Mouse (Mus musculus) left cerebral cortex, postnatal 10 days (tissue): ENCODE data around the gene Slc35e2. TPM values are rescaled to one million over a fixed set of nuclear protein-coding genes. Genes with fewer than 3 reads are reported as not detected.
A peak's percentile ranks its signal among the peaks of the same experiment; 100 is the strongest.
"Not testable (repeated sequence)": the region's sequence is repeated elsewhere in the genome, so short reads cannot be mapped to it uniquely, and the experiment has no call there.

ENCODE experiments used
- DNase-seq, 2 experiments: peaks; one replicate each; pipeline ENCODE4 v3.0.0; 2021 to 2022; ENCODE audit warnings: low spot score in 2 of 2, mixed read lengths in 1 of 2; ENCODE audit errors: extremely low spot score in 1 of 2
- intact Hi-C: fragments of 180-260 bp; cut with DNase I; formaldehyde crosslinking; loops from one replicate; pipeline ENCODE4 v1.15.1; 2025
- total RNA-seq, 2 experiments: library from RNA; stranded (reverse); gene quantifications; 2 replicates each; pipeline ENCODE4 v1.2.3; 2021

The Slc35e2 gene
- 10 to 100 TPM; 44.1 to 45.2 TPM for total RNA-seq

- DNase-seq: peak; percentile 87 to 96
- intact Hi-C loops: no loop called here
Observed at GRCm38 (mm10) chr4:155601091-155601996, at the start of gene Slc35e2. Slc35e2 (plus strand) TSS chr4:155601416.

- DNase-seq: no peak
- intact Hi-C loops: no loop called here
Observed at GRCm38 (mm10) chr4:155552917-155553532, 48.2 kb upstream of the Slc35e2 start.

DNA sequence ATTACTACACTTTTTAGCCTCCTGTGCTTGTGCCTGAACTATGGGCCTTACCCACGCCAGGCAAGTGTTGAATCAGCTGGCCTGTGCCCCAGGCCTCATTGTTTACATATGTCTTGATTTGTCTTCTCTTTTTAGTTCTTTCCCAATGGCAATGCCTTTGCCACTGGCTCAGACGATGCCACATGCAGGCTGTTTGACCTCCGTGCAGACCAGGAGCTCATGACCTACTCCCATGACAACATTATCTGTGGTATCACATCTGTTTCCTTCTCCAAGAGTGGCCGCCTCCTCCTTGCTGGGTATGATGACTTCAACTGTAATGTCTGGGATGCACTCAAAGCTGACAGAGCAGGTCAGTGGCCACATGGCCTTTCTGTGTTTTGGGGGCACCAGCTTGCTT, 46.3 kb upstream of the Slc35e2 start:
- DNase-seq: no peak
- intact Hi-C loops: no loop called here

- intact Hi-C loops: no loop called here
Observed at GRCm38 (mm10) chr4:155555464-155555863, 45.8 kb upstream of the Slc35e2 start.

DNA sequence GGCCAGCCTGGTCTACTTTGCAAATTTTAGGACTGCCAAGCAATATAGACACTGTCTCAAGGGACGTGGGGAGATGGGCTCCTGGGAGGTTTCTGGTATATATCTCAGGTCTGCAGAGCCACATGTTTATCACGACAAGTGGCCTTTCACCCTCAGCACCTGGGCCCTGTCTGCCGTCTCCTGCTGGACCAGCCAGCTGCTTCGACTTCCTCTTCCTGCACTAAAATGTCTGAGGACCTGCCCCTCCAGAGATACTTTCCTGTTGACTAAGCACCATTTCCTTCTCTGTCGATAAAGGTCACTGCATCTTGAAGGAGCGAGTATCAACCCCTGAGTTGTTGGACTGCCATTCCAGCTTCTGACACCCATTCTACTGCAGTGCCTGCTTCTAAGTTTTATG, 41.8 kb upstream of the Slc35e2 start:
- peak in 1 of 2 experiments; percentile 33 for DNase-seq
- intact Hi-C loops: no loop called here

More at GRCm38 (mm10) chr4:155555464-155555863, 45.8 kb upstream of the Slc35e2 start:
- DNase-seq: no peak

GRCm38 (mm10) chr4:155560932-155561331, 40.3 kb upstream of the Slc35e2 start:
- intact Hi-C loops: no loop called here
- DNase-seq: no peak

DNA sequence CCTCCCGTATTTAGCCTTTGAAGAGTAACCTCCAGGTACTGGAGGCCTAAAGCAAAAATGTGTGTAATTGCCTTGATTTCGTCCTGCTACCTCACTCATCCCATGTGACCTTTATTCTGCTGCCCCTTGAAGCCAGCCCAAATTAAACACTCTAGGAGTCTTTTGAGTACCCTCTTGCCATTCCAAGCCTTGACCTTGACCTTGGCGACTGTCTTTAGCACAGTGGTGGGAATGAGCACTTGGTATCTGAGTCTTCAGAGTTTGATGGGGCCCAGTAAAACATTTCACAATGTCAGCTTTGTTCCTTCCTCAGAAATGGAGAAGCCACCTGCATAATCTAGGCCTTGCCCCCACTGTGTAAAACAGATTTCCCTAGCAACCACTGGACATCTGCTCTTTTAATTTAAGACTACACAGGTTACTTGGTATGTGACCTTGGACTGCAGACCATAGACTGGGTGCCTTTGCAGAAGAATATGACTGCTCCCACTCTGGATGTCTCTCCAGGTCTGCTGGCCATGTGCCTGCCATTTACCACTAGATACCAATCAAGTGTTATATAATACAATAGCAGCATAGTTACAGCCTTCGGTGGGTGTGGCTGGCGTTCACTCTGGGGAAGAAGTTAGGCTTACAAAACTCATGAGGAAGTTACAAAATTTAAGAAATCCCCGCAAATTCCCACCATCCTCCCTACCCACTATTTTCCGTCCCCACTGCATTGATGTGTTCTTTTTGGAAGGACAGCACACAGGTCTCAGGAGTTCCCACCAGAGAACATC, 39.4 kb upstream of the Slc35e2 start, which contains the start of gene Nadk:
Gene Nadk, plus strand, starts transcription at position 718 of the 782 bp plus-strand sequence.
- intact Hi-C loops: no loop called here
- DNase-seq: peak in 1 of 2 experiments; percentile 34

GRCm38 (mm10) chr4:155562725-155563399, 38.4 kb upstream of the Slc35e2 start:
- intact Hi-C loops: no loop called here

DNA sequence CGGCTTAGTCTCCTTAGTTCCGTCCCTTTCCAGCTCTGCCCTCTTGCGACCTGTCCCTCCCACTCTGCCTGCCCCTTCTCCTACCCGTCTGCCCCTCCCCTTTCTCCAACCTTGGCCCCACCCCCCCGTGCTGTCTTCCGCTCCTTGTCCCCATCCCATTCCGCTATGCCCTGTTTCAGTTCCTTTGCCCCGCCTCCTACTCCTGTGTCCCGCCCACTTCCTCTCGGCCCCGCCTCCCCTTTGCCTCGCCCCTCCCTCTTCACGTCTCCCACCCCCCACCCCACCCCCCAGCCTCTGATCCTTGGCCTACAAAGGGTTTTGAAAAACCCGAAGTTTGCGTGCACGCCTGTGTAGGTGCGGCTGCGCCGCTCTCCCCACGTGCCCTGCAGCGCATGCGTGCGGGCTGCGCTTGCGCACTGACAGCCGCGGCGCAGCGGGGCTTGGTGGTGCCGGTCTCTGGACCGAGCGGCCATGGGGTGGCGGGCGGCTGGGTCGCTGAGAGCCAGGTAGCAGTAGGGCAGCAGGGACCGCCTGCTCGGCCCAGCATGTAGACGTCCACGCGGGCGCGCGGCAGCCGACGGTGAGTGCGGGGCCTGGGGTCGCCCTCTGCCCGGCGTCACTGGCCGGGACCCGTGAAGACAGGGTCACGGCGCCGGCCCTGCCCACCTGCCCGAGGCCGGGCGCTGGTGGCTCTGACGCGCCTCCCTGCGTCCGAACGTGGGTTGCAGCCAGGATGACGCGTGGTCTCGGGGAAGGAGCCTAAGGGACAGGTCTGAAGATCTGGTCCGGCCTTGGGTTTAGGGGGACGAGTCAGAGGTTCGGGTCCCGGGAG, 37.6 kb upstream of the Slc35e2 start:
- DNase-seq: peak; percentile 94 to 95
- intact Hi-C loops: no loop called here

More at GRCm38 (mm10) chr4:155562725-155563399, 38.4 kb upstream of the Slc35e2 start:
- peak; percentile 62 to 80 for DNase-seq

- intact Hi-C loops: no loop called here
- no peak for DNase-seq
Observed at GRCm38 (mm10) chr4:155564315-155565069, 36.7 kb upstream of the Slc35e2 start.

- intact Hi-C loops: no loop called here
Observed at GRCm38 (mm10) chr4:155566555-155566954, 34.7 kb upstream of the Slc35e2 start.

GRCm38 (mm10) chr4:155568170-155568569, 33.0 kb upstream of the Slc35e2 start:
- DNase-seq: no peak
- intact Hi-C loops: loop anchor here (2.0 kb wide), 1 partner anchor 87 kb away; no protein-coding TSS in a partner anchor

More at GRCm38 (mm10) chr4:155566555-155566954, 34.7 kb upstream of the Slc35e2 start:
- no peak for DNase-seq

- no peak for DNase-seq
- intact Hi-C loops: loop anchor here (2.0 kb wide), 1 partner anchor 88 kb away; no protein-coding TSS in a partner anchor
Observed at GRCm38 (mm10) chr4:155568632-155569370, 32.4 kb upstream of the Slc35e2 start.

GRCm38 (mm10) chr4:155569818-155570217, 31.4 kb upstream of the Slc35e2 start:
- no peak for DNase-seq
- intact Hi-C loops: loop anchor here (2.0 kb wide), 1 partner anchor 89 kb away; no protein-coding TSS in a partner anchor

- intact Hi-C loops: not testable (repeated sequence)
Observed at GRCm38 (mm10) chr4:155570315-155570714, 30.9 kb upstream of the Slc35e2 start.

DNA sequence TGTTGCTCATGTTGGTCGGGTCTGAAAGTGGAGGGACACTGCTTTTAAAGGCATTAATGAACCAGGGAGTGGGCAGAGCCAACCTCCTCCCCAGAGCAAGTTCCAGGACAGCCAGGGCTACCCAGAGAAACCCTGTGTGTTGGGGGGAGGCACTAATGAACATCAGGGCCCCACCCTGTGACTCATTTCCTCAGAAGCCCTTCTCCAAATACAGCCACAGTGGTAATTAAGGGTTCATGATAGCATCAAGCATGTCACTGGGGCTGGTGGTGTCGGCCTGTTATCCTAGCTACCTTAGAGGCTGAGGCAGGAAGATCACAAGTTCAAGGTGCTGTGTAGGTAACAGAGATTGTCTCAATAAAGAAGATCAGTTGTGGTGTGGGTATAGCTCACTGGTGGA, 29.8 kb upstream of the Slc35e2 start:
- no peak for DNase-seq
- intact Hi-C loops: no loop called here

More at GRCm38 (mm10) chr4:155570315-155570714, 30.9 kb upstream of the Slc35e2 start:
- not testable (repeated sequence) for DNase-seq
